Mouse (Mus musculus) cerebellum, postnatal 25 days (tissue): Measurements from ENCODE around the gene Ptpn22.

Source experiments
- DNase-seq, 2 experiments: peaks; one replicate each; pipeline ENCODE4 v3.0.0; 2021; ENCODE audit warnings: mixed read lengths in 2 of 2

Ptpn22 gene

DNA sequence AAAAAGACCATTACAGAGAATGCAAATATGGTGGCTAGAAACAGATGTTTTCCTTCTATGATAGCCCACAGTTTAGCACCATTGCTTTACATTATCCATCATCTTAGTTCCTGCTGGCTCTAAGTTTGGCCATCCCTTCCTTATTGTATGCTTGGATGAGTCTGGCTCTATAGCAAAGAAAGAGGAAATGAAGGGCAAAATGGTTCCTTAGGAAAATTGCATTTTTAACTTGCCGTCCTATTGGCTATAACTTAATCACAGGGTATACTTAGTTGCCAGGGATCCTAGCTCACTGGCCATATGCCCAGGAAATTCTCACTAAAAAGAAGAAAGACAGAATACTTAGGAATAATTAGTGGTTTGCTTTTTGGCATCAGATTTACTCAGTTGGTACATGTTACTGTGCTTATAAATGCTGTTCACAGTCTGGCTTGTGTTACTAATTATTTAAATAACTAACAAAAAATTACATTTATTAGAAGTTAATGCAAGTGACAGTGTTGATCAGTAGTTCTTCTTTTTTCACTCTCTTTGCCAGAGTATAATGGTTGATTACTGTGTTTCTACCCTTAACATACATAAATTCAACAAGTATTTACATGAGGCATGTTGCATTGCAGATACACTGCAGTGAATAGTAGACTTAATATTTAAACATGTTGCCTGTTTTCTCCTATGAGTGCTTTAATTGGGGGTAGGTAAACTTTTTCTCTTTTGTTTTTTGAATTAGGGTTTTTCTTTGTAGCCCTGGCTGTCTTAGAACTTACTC lies 85.4 kb downstream of the Ptpn22 start:
- no peak for DNase-seq

DNA sequence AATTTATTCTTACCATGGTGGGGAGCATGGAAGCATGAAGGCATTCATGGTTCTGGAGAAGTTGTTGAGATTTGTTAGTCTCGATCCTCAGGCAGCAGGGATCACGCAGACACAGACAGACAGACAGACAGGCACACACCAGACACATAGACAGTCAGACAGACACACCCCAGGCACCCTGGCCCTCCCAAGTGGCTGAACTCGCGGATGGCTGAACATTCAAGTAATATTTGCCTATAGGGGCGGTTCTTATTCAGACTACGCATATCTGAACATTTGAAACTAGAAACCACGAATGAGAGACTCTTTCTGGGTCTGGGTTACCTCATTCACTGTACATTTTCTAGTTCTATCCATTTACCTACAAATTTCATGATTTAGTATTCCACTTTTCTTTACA lies 89.1 kb downstream of the Ptpn22 start:
- DNase-seq: no peak

DNA sequence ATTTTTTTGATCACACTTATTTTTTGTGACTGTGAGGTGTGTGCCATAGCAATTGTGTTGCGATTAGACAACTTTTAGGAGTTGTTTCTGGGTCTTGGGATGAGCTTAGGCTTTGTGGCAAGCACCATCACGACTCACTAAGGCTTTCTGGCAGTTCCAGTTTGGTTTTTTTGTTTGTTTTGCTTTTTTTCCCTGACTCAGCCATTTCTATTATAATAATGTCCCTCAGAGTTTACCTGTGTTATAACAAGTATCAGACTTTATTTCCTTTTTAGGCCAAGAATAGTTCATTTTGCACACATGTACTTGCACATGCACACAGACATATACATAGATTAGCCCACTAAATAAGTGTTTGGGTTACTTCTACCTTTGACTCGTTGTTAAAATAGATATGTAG lies 101.0 kb downstream of the Ptpn22 start:
- no peak for DNase-seq
